Mouse (Mus musculus) embryonic facial prominence, embryonic 13.5 days (tissue): ENCODE data around the gene Ly9. TPM values are rescaled to one million over a fixed set of nuclear protein-coding genes. Genes with fewer than 3 reads are reported as not detected.

Source experiments
- ATAC-seq: fragments of 200-750 bp; cut with Nextera tagmentation; 2 replicates; pipeline ENCODE4 v1.8.0; 2017; ENCODE audit warnings: low read depth; ENCODE audit not compliant: insufficient number of reproducible peaks, insufficient read depth, low FRiP score, low TSS enrichment
- H3K27ac ChIP-seq: fragments of 300-500 bp; sonication (generic); 2 replicates; pipeline ENCODE4 v1.5.1; 2015; ENCODE audit warnings: moderate library complexity, mild to moderate bottlenecking, inconsistent platforms
- H3K27me3 ChIP-seq: fragments of 300-500 bp; sonication (generic); 2 replicates; pipeline ENCODE4 v1.6.1; 2015; ENCODE audit warnings: mild to moderate bottlenecking, inconsistent platforms
- H3K36me3 ChIP-seq: fragments of 300-500 bp; sonication (generic); 2 replicates; pipeline ENCODE4 v1.6.1; 2015; ENCODE audit warnings: mild to moderate bottlenecking, inconsistent platforms
- H3K4me1 ChIP-seq: fragments of 300-500 bp; sonication (generic); 2 replicates; pipeline ENCODE4 v1.6.1; 2015; ENCODE audit warnings: inconsistent platforms
- H3K4me2 ChIP-seq: fragments of 300-500 bp; sonication (generic); 2 replicates; pipeline ENCODE4 v1.6.1; 2015; ENCODE audit warnings: moderate library complexity, mild to moderate bottlenecking, inconsistent platforms
- H3K4me3 ChIP-seq: fragments of 300-500 bp; sonication (generic); 2 replicates; pipeline ENCODE4 v1.5.1; 2015; ENCODE audit warnings: mild to moderate bottlenecking, inconsistent platforms
- H3K9ac ChIP-seq: fragments of 300-500 bp; sonication (generic); 2 replicates; pipeline ENCODE4 v1.6.1; 2015; ENCODE audit warnings: mild to moderate bottlenecking, inconsistent platforms
- H3K9me3 ChIP-seq: fragments of 300-500 bp; sonication (generic); 2 replicates; pipeline ENCODE4 v1.6.1; 2016; ENCODE audit warnings: inconsistent platforms
- WGBS: fragments of 180-500 bp; shearing (Covaris S2); methylation state at CpG from one replicate; pipeline ENCODE4 v1.1.7; 2015; ENCODE audit warnings: mixed read lengths; 5-methylcytosine and 5-hydroxymethylcytosine counted together
- microRNA-seq: library from miRNA; unstranded; fragments of <30 nt; microRNA quantifications from one replicate; pipeline ENCODE4, GENCODE M21; 2016
- polyA plus RNA-seq: library from polyadenylated mRNA; unstranded; fragments of >200 nt; fragmentation: Nextera tagmentation; extraction: Ambion mirVana; gene quantifications from 2 replicates; pipeline ENCODE4 v1.2.1, GENCODE M21; 2015

The Ly9 gene
- polyA plus RNA-seq, 1 experiment from 2014 or later = 0.45 TPM

- no peak overlapping the region for H3K27ac ChIP-seq
- H3K36me3 ChIP-seq = no peaks in the 10 kb centered on the region
- ATAC-seq = no peak
- H3K4me1 ChIP-seq = no peaks in the 10 kb centered on the region
- no peak overlapping the region for H3K4me2 ChIP-seq
- H3K9ac ChIP-seq = no peak overlapping the region
- H3K4me3 ChIP-seq = no peak overlapping the region
- 82% methylated on average over 11 of the region's 11 CpGs for WGBS
- H3K27me3 ChIP-seq = no peaks in the 10 kb centered on the region
- 0 out of 2 replicates have a peak, but pooled peaks cover 4% of the 10 kb centered on the region for H3K9me3 ChIP-seq
Measured at GRCm38 (mm10) chr1:171553359-171554341, 53.6 kb downstream of the Ly9 start.

GRCm38 (mm10) chr1:171552230-171552629 is 55.0 kb downstream of the Ly9 start:
- 79% methylated on average over 2 of the region's 2 CpGs for WGBS
- no peak overlapping the region for H3K27ac ChIP-seq
- no peak overlapping the region for H3K9ac ChIP-seq
- ATAC-seq = no peak
- no peaks in the 10 kb centered on the region for H3K4me1 ChIP-seq
- H3K27me3 ChIP-seq = no peaks in the 10 kb centered on the region
- 0 out of 2 replicates have a peak, but pooled peaks cover 4% of the 10 kb centered on the region for H3K9me3 ChIP-seq
- H3K36me3 ChIP-seq = no peaks in the 10 kb centered on the region
- H3K4me3 ChIP-seq = no peak overlapping the region
- no peak overlapping the region for H3K4me2 ChIP-seq

- Histone ChIP-seq H3K27ac (no peak overlapping the region), H3K4me2 (no peak overlapping the region), H3K4me3 (no peak overlapping the region), H3K9ac (no peak overlapping the region), H3K36me3 (no peaks in the 10 kb centered on the region), H3K4me1 (no peaks in the 10 kb centered on the region), H3K9me3 (0 out of 2 replicates have a peak, but pooled peaks cover 4% of the 10 kb centered on the region), H3K27me3 (no peaks in the 10 kb centered on the region)
- no peak for ATAC-seq
- WGBS = 81% methylated on average over 7 of the region's 7 CpGs
Measured at GRCm38 (mm10) chr1:171551326-171551725, 55.9 kb downstream of the Ly9 start.

GRCm38 (mm10) chr1:171540694-171541093 is 66.5 kb downstream of the Ly9 start:
- Histone ChIP-seq H3K27ac (no peak overlapping the region), H3K9ac (no peak overlapping the region), H3K4me2 (no peak overlapping the region), H3K4me3 (no peak overlapping the region), H3K27me3 (no peaks in the 10 kb centered on the region), H3K9me3 (peaks cover 7% of the 10 kb centered on the region; the same call in 1 of the 2 replicates), H3K36me3 (no peaks in the 10 kb centered on the region), H3K4me1 (no peaks in the 10 kb centered on the region)
- WGBS = 82% methylated on average over 1 of the region's 1 CpGs
- no peak for ATAC-seq

Small RNAs within 50 kb of the gene (microRNA-seq; reads per million reads assigned to microRNA genes)
- not detected for gene Mir7683

Other genes with a start within 250 kb of the Ly9 start
- gene Klhdc9, start 246.6 kb downstream of the Ly9 start, polyA plus RNA-seq = 1.2 and 1.9 TPM in 2 replicates
- 19.0 and 21.6 TPM in 2 replicates for gene Nectin4, start 237.3 kb downstream of the Ly9 start, polyA plus RNA-seq
- 1.1 and 1.3 TPM in 2 replicates for gene Arhgap30, start 218.5 kb downstream of the Ly9 start, polyA plus RNA-seq
- 95.6 and 108 TPM in 2 replicates for gene Usf1, start 196.1 kb downstream of the Ly9 start, polyA plus RNA-seq
- gene Tstd1, start 188.5 kb downstream of the Ly9 start, polyA plus RNA-seq = 8.1 and 8.5 TPM in 2 replicates
- gene F11r, start 169.9 kb downstream of the Ly9 start, polyA plus RNA-seq = 39.2 TPM in 2 replicates
- 14.7 and 14.9 TPM in 2 replicates for gene Alyref2, start 103.9 kb downstream of the Ly9 start, polyA plus RNA-seq
- 0.23 TPM in 1 of 2 replicates, not detected in the other for gene Itln1, start 72.1 kb downstream of the Ly9 start, polyA plus RNA-seq
- gene Cd244a, start 48.2 kb downstream of the Ly9 start, polyA plus RNA-seq = 0.17 TPM in 1 of 2 replicates, not detected in the other
- gene Slamf7, start 45.6 kb upstream of the Ly9 start, polyA plus RNA-seq = not detected in 2 replicates
- 1.7 and 1.9 TPM in 2 replicates for gene Cd48, start 74.6 kb upstream of the Ly9 start, polyA plus RNA-seq
- 0.23 and 0.35 TPM in 2 replicates for gene Slamf1, start 159.7 kb upstream of the Ly9 start, polyA plus RNA-seq
- gene Cd84, start 232.3 kb upstream of the Ly9 start, polyA plus RNA-seq = 1.2 and 1.3 TPM in 2 replicates